Mouse (Mus musculus) limb, embryonic 10.5 days (tissue): Measurements from ENCODE around the gene 3830403N18Rik. TPM values are rescaled to one million over a fixed set of nuclear protein-coding genes. Genes with fewer than 3 reads are reported as not detected.
"Not testable (repeated sequence)": the region's sequence is repeated elsewhere in the genome, so short reads cannot be mapped to it uniquely, and the experiment has no call there.

ENCODE experiments used
- DNase-seq: peaks from one replicate; pipeline ENCODE4 v3.0.0-alpha.2; 2017; ENCODE audit warnings: low spot score
- H3K27ac ChIP-seq: fragments of 300-500 bp; sonication (generic); 2 replicates; pipeline ENCODE4 v1.5.1; 2016; ENCODE audit warnings: mild to moderate bottlenecking
- H3K27me3 ChIP-seq: fragments of 300-500 bp; sonication (generic); 2 replicates; pipeline ENCODE4 v1.6.1; 2016; ENCODE audit warnings: low read depth, mild to moderate bottlenecking; ENCODE audit not compliant: poor library complexity, severe bottlenecking
- H3K36me3 ChIP-seq: fragments of 300-500 bp; sonication (generic); 2 replicates; pipeline ENCODE4 v1.6.1; 2016; ENCODE audit warnings: mild to moderate bottlenecking, moderate library complexity
- H3K4me1 ChIP-seq: fragments of 300-500 bp; sonication (generic); 2 replicates; pipeline ENCODE4 v1.6.1; 2016
- H3K4me3 ChIP-seq: fragments of 300-500 bp; sonication (generic); 2 replicates; pipeline ENCODE4 v1.5.1; 2016; ENCODE audit warnings: mild to moderate bottlenecking, moderate library complexity
- H3K9me3 ChIP-seq: fragments of 300-500 bp; sonication (generic); replicated peaks from 2 replicates; pipeline ENCODE4 v1.6.1; 2016; ENCODE audit warnings: mild to moderate bottlenecking
- WGBS: fragments of 180-500 bp; shearing (Covaris S2); methylation state at CpG from one replicate; pipeline ENCODE4 v1.1.7; 2016; 5-methylcytosine and 5-hydroxymethylcytosine counted together
- polyA plus RNA-seq: library from polyadenylated mRNA; unstranded; fragments of >200 nt; fragmentation: Nextera tagmentation; extraction: Ambion mirVana; gene quantifications from 2 replicates; pipeline ENCODE4 v1.2.1, GENCODE M21; 2016

Gene 3830403N18Rik
- polyA plus RNA-seq = 0.20 and 0.56 TPM in 2 replicates

DNA sequence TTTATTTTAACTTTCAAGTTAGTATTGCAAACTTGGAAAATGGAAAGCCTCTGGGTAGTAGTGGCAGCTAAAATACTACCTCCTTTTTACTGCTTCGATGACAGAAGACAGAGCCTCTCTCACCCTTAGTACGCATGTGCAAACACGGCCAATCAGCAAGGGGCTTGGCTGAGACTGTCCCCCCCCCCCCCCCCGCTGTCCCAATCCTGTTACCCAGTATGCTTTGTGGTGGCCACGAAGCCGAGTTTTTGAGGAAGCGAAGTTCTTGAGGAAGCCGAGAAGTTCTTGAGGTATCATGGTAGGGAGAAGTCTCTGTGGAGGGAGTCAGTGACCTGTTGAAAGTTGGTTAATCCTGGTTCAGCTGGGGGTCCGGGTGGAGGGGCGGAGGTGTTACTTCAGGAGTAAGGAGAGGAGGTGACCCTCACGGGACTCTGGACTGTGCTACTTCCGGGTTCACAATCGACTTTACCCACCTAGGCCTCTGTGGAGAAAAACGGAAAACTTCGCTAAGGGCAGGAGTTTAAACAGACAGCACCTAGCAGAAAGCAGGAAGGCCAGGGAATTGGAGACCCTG, at the start of gene 3830403N18Rik:
Gene 3830403N18Rik (plus strand): TSS at position 237 of the 574 bp plus-strand sequence.
- 83% methylated on average over 14 of the region's 15 CpGs for WGBS
- DNase-seq, H3K4me1 ChIP-seq, H3K27me3 ChIP-seq, H3K9me3 ChIP-seq, H3K27ac ChIP-seq, H3K4me3 ChIP-seq, H3K36me3 ChIP-seq: not testable (repeated sequence)

DNA sequence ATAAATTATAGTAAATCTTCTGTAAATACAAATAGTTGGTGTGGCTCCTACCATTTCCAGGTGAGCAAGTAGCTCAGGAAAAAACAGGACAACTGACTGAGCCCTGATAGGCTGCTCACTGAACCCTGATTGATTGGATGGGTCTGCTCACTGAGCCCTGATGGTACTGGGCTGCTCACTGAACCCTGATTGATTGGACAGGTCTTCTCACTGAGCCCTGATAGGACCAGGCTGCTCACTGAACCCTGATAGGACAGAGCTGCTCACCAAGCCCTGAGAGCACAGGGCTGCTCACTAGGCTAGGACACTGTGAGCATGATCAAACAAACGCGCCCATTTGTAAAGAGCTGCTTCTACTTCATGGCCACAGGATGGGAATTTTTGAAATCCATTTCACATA, 15.0 kb downstream of the 3830403N18Rik start:
- Histone ChIP-seq H3K36me3 (no peaks in the 10 kb centered on the region), H3K4me3 (no peak overlapping the region), H3K27ac (no peak overlapping the region), H3K4me1 (no peaks in the 10 kb centered on the region), H3K27me3 (no peaks in the 10 kb centered on the region), H3K9me3 (no peaks in the 10 kb centered on the region)
- 98% methylated on average over 2 of the region's 2 CpGs for WGBS
- DNase-seq = no peak

DNA sequence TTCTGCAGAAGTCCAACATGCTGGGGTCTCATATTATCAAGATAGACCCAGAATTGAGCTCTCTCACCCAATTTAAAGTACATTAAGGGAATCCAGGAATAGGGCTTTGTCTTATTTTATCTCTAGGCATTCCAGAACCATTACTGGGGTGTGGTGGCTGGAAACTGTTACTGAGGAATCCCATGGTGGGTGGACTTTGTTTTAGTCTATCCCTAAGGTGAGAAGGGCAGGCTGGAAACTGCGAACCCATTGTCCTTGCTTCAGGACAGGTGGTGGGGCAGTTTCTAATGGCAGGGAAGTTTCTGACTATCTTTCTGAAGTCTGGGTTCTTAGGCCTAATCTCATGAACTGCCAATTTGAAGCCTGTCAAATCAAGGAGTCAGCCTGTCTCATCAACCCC, 50.1 kb downstream of the 3830403N18Rik start:
- not testable (repeated sequence) for DNase-seq

More for the DNA sequence above, 50.1 kb downstream of the 3830403N18Rik start:
- H3K36me3 ChIP-seq, H3K4me3 ChIP-seq, H3K27ac ChIP-seq, H3K4me1 ChIP-seq, H3K27me3 ChIP-seq, H3K9me3 ChIP-seq: not testable (repeated sequence)
- WGBS = no CpG with 5 or more reads among the region's 1 CpGs

Other genes starting within 250 kb of the 3830403N18Rik start
- gene Gm773, start 76.3 kb downstream of the 3830403N18Rik start, polyA plus RNA-seq = not detected in 2 replicates
- gene Zfp449, start 209.8 kb downstream of the 3830403N18Rik start, polyA plus RNA-seq = 7.6 and 9.1 TPM in 2 replicates
- gene Smim10l2a, start 238.0 kb downstream of the 3830403N18Rik start, polyA plus RNA-seq = 5.9 and 10.6 TPM in 2 replicates